Mouse (Mus musculus): Measurements from ENCODE around the gene Bcl10.
A peak's percentile ranks its signal among the peaks of the same experiment; 100 is the strongest.
"Not testable (repeated sequence)": the region's sequence is repeated elsewhere in the genome, so short reads cannot be mapped to it uniquely, and the experiment has no call there.

Gene Bcl10

GRCm38 (mm10) chr3:145922019-145922854 lies at the start of gene Bcl10:
Bcl10 (plus strand) TSS chr3:145922804.
- DNase-seq, result no peak

- no peak for DNase-seq
Measured at GRCm38 (mm10) chr3:145873271-145873670, 49.3 kb upstream of the Bcl10 start.

GRCm38 (mm10) chr3:145874126-145874525 lies 48.5 kb upstream of the Bcl10 start:
- peak in 1 of 2 experiments; percentile 25 for DNase-seq

GRCm38 (mm10) chr3:145876120-145876519 lies 46.5 kb upstream of the Bcl10 start:
- no peak for DNase-seq

- not testable (repeated sequence) for DNase-seq
Measured at GRCm38 (mm10) chr3:145878867-145879266, 43.7 kb upstream of the Bcl10 start.

GRCm38 (mm10) chr3:145880335-145880734 lies 42.3 kb upstream of the Bcl10 start:
- no peak for DNase-seq

GRCm38 (mm10) chr3:145882076-145882874 lies 40.3 kb upstream of the Bcl10 start:
- no peak for DNase-seq

GRCm38 (mm10) chr3:145883233-145883632 lies 39.4 kb upstream of the Bcl10 start:
- no peak for DNase-seq

- no peak for DNase-seq
Measured at GRCm38 (mm10) chr3:145885376-145885775, 37.2 kb upstream of the Bcl10 start.

GRCm38 (mm10) chr3:145885851-145886464 lies 36.6 kb upstream of the Bcl10 start:
- DNase-seq, result no peak

GRCm38 (mm10) chr3:145887430-145887971 lies 35.1 kb upstream of the Bcl10 start:
- no peak for DNase-seq

- no peak for DNase-seq
Measured at GRCm38 (mm10) chr3:145890346-145891132, 32.1 kb upstream of the Bcl10 start.

GRCm38 (mm10) chr3:145892451-145892850 lies 30.2 kb upstream of the Bcl10 start:
- no peak for DNase-seq

- no peak for DNase-seq
Measured at GRCm38 (mm10) chr3:145894131-145894530, 28.5 kb upstream of the Bcl10 start.

GRCm38 (mm10) chr3:145897749-145898148 lies 24.9 kb upstream of the Bcl10 start:
- DNase-seq, result no peak

- no peak for DNase-seq
Measured at GRCm38 (mm10) chr3:145899832-145900231, 22.8 kb upstream of the Bcl10 start.

GRCm38 (mm10) chr3:145903530-145903929 lies 19.1 kb upstream of the Bcl10 start:
- DNase-seq, result no peak

GRCm38 (mm10) chr3:145904850-145905776 lies 17.5 kb upstream of the Bcl10 start:
- DNase-seq, result peak; percentile 73 to 78

GRCm38 (mm10) chr3:145906582-145906981 lies 16.0 kb upstream of the Bcl10 start:
- no peak for DNase-seq

- DNase-seq, result no peak
Measured at GRCm38 (mm10) chr3:145912512-145912911, 10.1 kb upstream of the Bcl10 start.

- DNase-seq, result no peak
Measured at GRCm38 (mm10) chr3:145913263-145913662, 9.3 kb upstream of the Bcl10 start.

Measured in cerebellum, postnatal 25 days (tissue).